Mouse (Mus musculus): ENCODE measurements around the gene Olfr70. TPM values are rescaled to one million over a fixed set of nuclear protein-coding genes. Genes with fewer than 3 reads are reported as not detected.
A peak's percentile ranks its signal among the peaks of the same experiment; 100 is the strongest.

Gene Olfr70
- polyA plus RNA-seq, 1 experiment from 2014 or later, result not detected

- no peak for ATAC-seq (ENCODE audit: borderline replicate concordance, extremely low read depth, low FRiP score, low TSS enrichment)
- Histone ChIP-seq H3K4me2 (no peak overlapping the region), H3K4me1 (peaks cover 16% of the 10 kb centered on the region), H3K36me3 (peaks cover 6% of the 10 kb centered on the region; the same call in 1 of the 2 replicates), H3K9me3 (no peaks in the 10 kb centered on the region), H3K9ac (no peak overlapping the region), H3K27ac (no peak overlapping the region), H3K4me3 (no peak overlapping the region), H3K27me3 (no peaks in the 10 kb centered on the region)
- 68% methylated on average over 8 of the region's 8 CpGs for WGBS
Observed at GRCm38 (mm10) chr4:43673703-43674102, 26.9 kb downstream of the Olfr70 start.

- Histone ChIP-seq H3K4me3 (no peak overlapping the region), H3K36me3 (peaks cover 6% of the 10 kb centered on the region; the same call in 1 of the 2 replicates), H3K4me1 (peaks cover 21% of the 10 kb centered on the region), H3K9ac (no peak overlapping the region), H3K27me3 (peaks cover 5% of the 10 kb centered on the region; the same call in 1 of the 2 replicates), H3K27ac (no peak overlapping the region), H3K9me3 (no peaks in the 10 kb centered on the region), H3K4me2 (no peak overlapping the region)
- no peak for ATAC-seq (ENCODE audit: borderline replicate concordance, extremely low read depth, low FRiP score, low TSS enrichment)
- WGBS, result 5% methylated on average over 2 of the region's 2 CpGs
Observed at GRCm38 (mm10) chr4:43672070-43672469, 28.5 kb downstream of the Olfr70 start.

GRCm38 (mm10) chr4:43669428-43669794 is 31.2 kb downstream of the Olfr70 start:
- H3K27ac ChIP-seq, result peak overlapping the region; percentile 45
- 2% methylated on average over 15 of the region's 25 CpGs for WGBS
- no peaks in the 10 kb centered on the region for H3K9me3 ChIP-seq
- 0 out of 2 replicates have a peak, but pooled peaks cover 3% of the 10 kb centered on the region for H3K36me3 ChIP-seq
- H3K27me3 ChIP-seq, result peaks cover 24% of the 10 kb centered on the region; the same call in 1 of the 2 replicates
- ATAC-seq (ENCODE audit: borderline replicate concordance, extremely low read depth, low FRiP score, low TSS enrichment), result peak; percentile 81
- H3K4me3 ChIP-seq, result peak overlapping the region; percentile 86
- peak overlapping the region; percentile 83 for H3K9ac ChIP-seq
- peaks cover 21% of the 10 kb centered on the region for H3K4me1 ChIP-seq
- H3K4me2 ChIP-seq, result peak overlapping the region; percentile 87

GRCm38 (mm10) chr4:43668782-43669427 is 31.7 kb downstream of the Olfr70 start, which contains the start of the genes Tmem8b and Fam221b:
Gene Tmem8b (plus strand): TSS chr4:43668971.
Gene Fam221b (minus strand): TSS chr4:43669145.
- peak; percentile 93 for ATAC-seq (ENCODE audit: borderline replicate concordance, extremely low read depth, low FRiP score, low TSS enrichment)
- H3K4me1 ChIP-seq, result peaks cover 21% of the 10 kb centered on the region
- peak within 1 kb of the TSS; percentile 87 for H3K4me2 ChIP-seq
- no peaks in the 10 kb centered on the region for H3K36me3 ChIP-seq
- 3% methylated on average over 33 of the region's 41 CpGs for WGBS
- peak within 1 kb of the TSS; percentile 45 for H3K27ac ChIP-seq
- H3K9me3 ChIP-seq, result no peaks in the 10 kb centered on the region
- peak within 1 kb of the TSS; percentile 83 for H3K9ac ChIP-seq
- peak within 1 kb of the TSS; percentile 86 for H3K4me3 ChIP-seq
- H3K27me3 ChIP-seq, result peaks cover 25% of the 10 kb centered on the region; the same call in 1 of the 2 replicates

- no peak overlapping the region for H3K4me2 ChIP-seq
- no peak overlapping the region for H3K4me3 ChIP-seq
- H3K9me3 ChIP-seq, result no peaks in the 10 kb centered on the region
- H3K27ac ChIP-seq, result no peak overlapping the region
- peaks cover 44% of the 10 kb centered on the region for H3K27me3 ChIP-seq
- no peak overlapping the region for H3K9ac ChIP-seq
- H3K36me3 ChIP-seq, result no peaks in the 10 kb centered on the region
- peaks cover 21% of the 10 kb centered on the region for H3K4me1 ChIP-seq
- WGBS, result 21% methylated on average over 4 of the region's 4 CpGs
- ATAC-seq (ENCODE audit: borderline replicate concordance, extremely low read depth, low FRiP score, low TSS enrichment), result no peak
Observed at GRCm38 (mm10) chr4:43666412-43666811, 34.2 kb downstream of the Olfr70 start.

- Histone ChIP-seq H3K27me3 (peaks cover 14% of the 10 kb centered on the region), H3K27ac (0 out of 2 replicates have a peak overlapping the region, but pooled peaks have one; percentile 89), H3K4me1 (peaks cover 15% of the 10 kb centered on the region), H3K4me3 (peak overlapping the region; percentile 79), H3K9me3 (no peaks in the 10 kb centered on the region), H3K9ac (no peak overlapping the region), H3K4me2 (peak overlapping the region; percentile 76), H3K36me3 (no peaks in the 10 kb centered on the region)
- no peak for ATAC-seq (ENCODE audit: borderline replicate concordance, extremely low read depth, low FRiP score, low TSS enrichment)
- 50% methylated on average over 4 of the region's 4 CpGs for WGBS
Observed at GRCm38 (mm10) chr4:43657146-43657545, 43.5 kb downstream of the Olfr70 start.

- no peaks in the 10 kb centered on the region for H3K36me3 ChIP-seq
- ATAC-seq (ENCODE audit: borderline replicate concordance, extremely low read depth, low FRiP score, low TSS enrichment), result peak; percentile 96
- peak within 1 kb of the TSS; percentile 89 for H3K27ac ChIP-seq
- H3K4me1 ChIP-seq, result peaks cover 15% of the 10 kb centered on the region
- H3K27me3 ChIP-seq, result peaks cover 10% of the 10 kb centered on the region; the same call in 1 of the 2 replicates
- H3K9ac ChIP-seq, result peak within 1 kb of the TSS; percentile 85
- H3K9me3 ChIP-seq, result no peaks in the 10 kb centered on the region
- peak within 1 kb of the TSS; percentile 79 for H3K4me3 ChIP-seq
- WGBS, result under 1% methylated on average over 34 of the region's 34 CpGs
- peak within 1 kb of the TSS; percentile 76 for H3K4me2 ChIP-seq
Observed at GRCm38 (mm10) chr4:43656339-43657109, 44.1 kb downstream of the Olfr70 start, which contains the start of gene Hint2. Gene Hint2 (minus strand): TSS chr4:43656466.

GRCm38 (mm10) chr4:43655656-43656338 is 44.8 kb downstream of the Olfr70 start:
- peak overlapping the region; percentile 79 for H3K4me3 ChIP-seq
- peak overlapping the region; percentile 76 for H3K4me2 ChIP-seq
- peaks cover 3% of the 10 kb centered on the region; the same call in 1 of the 2 replicates for H3K27me3 ChIP-seq
- H3K27ac ChIP-seq, result peak overlapping the region; percentile 89
- peaks cover 15% of the 10 kb centered on the region for H3K4me1 ChIP-seq
- H3K36me3 ChIP-seq, result no peaks in the 10 kb centered on the region; the same call in 1 of the 2 replicates
- H3K9ac ChIP-seq, result peak overlapping the region; percentile 85
- ATAC-seq (ENCODE audit: borderline replicate concordance, extremely low read depth, low FRiP score, low TSS enrichment), result peak; percentile 16; the same call in 1 of the 2 replicates
- no peaks in the 10 kb centered on the region for H3K9me3 ChIP-seq
- WGBS, result 5% methylated on average over 32 of the region's 34 CpGs

GRCm38 (mm10) chr4:43653161-43654015 is 47.2 kb downstream of the Olfr70 start, which contains the start of gene Spag8:
Gene Spag8 (minus strand): TSS chr4:43653594.
- no peak for ATAC-seq (ENCODE audit: borderline replicate concordance, extremely low read depth, low FRiP score, low TSS enrichment)

GRCm38 (mm10) chr4:43652726-43653125 is 47.9 kb downstream of the Olfr70 start:
- Histone ChIP-seq H3K9me3 (no peaks in the 10 kb centered on the region), H3K27ac (no peak overlapping the region), H3K27me3 (no peaks in the 10 kb centered on the region), H3K4me3 (no peak overlapping the region), H3K36me3 (peaks cover 15% of the 10 kb centered on the region), H3K4me2 (no peak overlapping the region), H3K9ac (no peak overlapping the region), H3K4me1 (peaks cover 15% of the 10 kb centered on the region)
- no peak for ATAC-seq (ENCODE audit: borderline replicate concordance, extremely low read depth, low FRiP score, low TSS enrichment)
- WGBS, result 81% methylated on average over 4 of the region's 4 CpGs

More at GRCm38 (mm10) chr4:43653161-43654015, 47.2 kb downstream of the Olfr70 start, which contains the start of gene Spag8:
- Histone ChIP-seq H3K4me1 (peaks cover 15% of the 10 kb centered on the region), H3K9ac (no peak within 1 kb of the TSS), H3K27ac (no peak within 1 kb of the TSS), H3K27me3 (no peaks in the 10 kb centered on the region), H3K9me3 (no peaks in the 10 kb centered on the region), H3K4me3 (peak within 1 kb of the TSS; percentile 24; the same call in 1 of the 2 replicates), H3K36me3 (peaks cover 10% of the 10 kb centered on the region), H3K4me2 (peak within 1 kb of the TSS; percentile 48)
- 15% methylated on average over 24 of the region's 24 CpGs for WGBS
